Mouse (Mus musculus) embryonic fibroblast, embryonic 13.5 days (primary cell): ENCODE data around the gene Plbd2.

Experiments
- CTCF ChIP-seq: IDR thresholded peaks from 2 replicates; pipeline ENCODE4 v1.5.1; 2011; ENCODE audit warnings: mild to moderate bottlenecking, control low read depth, low read length, moderate library complexity, borderline replicate concordance; ENCODE audit not compliant: insufficient read depth
- POLR2A ChIP-seq: IDR thresholded peaks from 2 replicates; pipeline ENCODE4 v1.6.1; 2011; ENCODE audit warnings: low read depth, mild to moderate bottlenecking, control low read depth, low read length, moderate library complexity

DNA sequence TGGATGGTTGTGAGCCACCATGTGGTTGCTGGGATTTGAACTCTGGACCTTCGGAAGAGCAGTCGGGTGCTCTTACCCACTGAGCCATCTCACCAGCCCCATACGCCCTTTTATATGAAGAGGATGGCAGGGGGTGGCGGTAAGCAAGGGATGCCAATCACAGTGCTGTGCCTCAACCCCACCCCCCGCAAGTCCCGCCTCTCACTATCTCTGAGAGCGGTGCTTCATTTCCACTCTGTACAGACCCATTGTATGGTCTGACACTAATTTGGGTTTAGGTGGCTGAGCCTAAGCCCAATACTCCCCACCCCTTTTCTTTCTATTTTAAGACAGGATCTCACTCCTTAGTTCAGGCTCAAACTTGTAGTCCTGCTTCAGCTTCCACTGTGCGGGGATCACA lies 27.6 kb downstream of the Plbd2 start:
- TF ChIP-seq CTCF (no peak), POLR2A (no peak)
